Mouse (Mus musculus) ovary, postnatal 10 days (tissue): ENCODE measurements around the gene Zbtb5.
"Not testable (repeated sequence)": the region's sequence is repeated elsewhere in the genome, so short reads cannot be mapped to it uniquely, and the experiment has no call there.

ENCODE experiments used
- DNase-seq: peaks from one replicate; pipeline ENCODE4 v3.0.0; 2022; ENCODE audit warnings: low spot score

Zbtb5 gene

GRCm38 (mm10) chr4:44967402-44967801 lies 44.8 kb downstream of the Zbtb5 start:
- DNase-seq, result no peak

- no peak for DNase-seq
Observed at GRCm38 (mm10) chr4:44965736-44966135, 46.5 kb downstream of the Zbtb5 start.

- DNase-seq, result no peak
Observed at GRCm38 (mm10) chr4:44965175-44965574, 47.0 kb downstream of the Zbtb5 start.

- DNase-seq, result no peak
Observed at GRCm38 (mm10) chr4:44963156-44963555, 49.1 kb downstream of the Zbtb5 start.

GRCm38 (mm10) chr4:44959220-44959619 lies 53.0 kb downstream of the Zbtb5 start:
- DNase-seq, result no peak

GRCm38 (mm10) chr4:44958776-44959175 lies 53.4 kb downstream of the Zbtb5 start:
- DNase-seq, result no peak

GRCm38 (mm10) chr4:44953041-44953440 lies 59.2 kb downstream of the Zbtb5 start:
- no peak for DNase-seq

GRCm38 (mm10) chr4:44948314-44948713 lies 63.9 kb downstream of the Zbtb5 start:
- no peak for DNase-seq

- no peak for DNase-seq
Observed at GRCm38 (mm10) chr4:44947464-44947863, 64.7 kb downstream of the Zbtb5 start.

- not testable (repeated sequence) for DNase-seq
Observed at GRCm38 (mm10) chr4:44946126-44946525, 66.1 kb downstream of the Zbtb5 start.

GRCm38 (mm10) chr4:44944426-44945075 lies 67.7 kb downstream of the Zbtb5 start:
- no peak for DNase-seq

GRCm38 (mm10) chr4:44943480-44943879 lies 68.7 kb downstream of the Zbtb5 start:
- DNase-seq, result no peak

GRCm38 (mm10) chr4:44942237-44942636 lies 70.0 kb downstream of the Zbtb5 start:
- DNase-seq, result no peak
